Mouse (Mus musculus) CD4-positive helper T cell, adult 2 months (primary cell): ENCODE data around the gene Setx.
A peak's percentile ranks its signal among the peaks of the same experiment; 100 is the strongest.
"Not testable (repeated sequence)": the region's sequence is repeated elsewhere in the genome, so short reads cannot be mapped to it uniquely, and the experiment has no call there.

Experiments
- DNase-seq: peaks from one replicate; pipeline ENCODE4 v3.0.0-alpha.2; 2012; ENCODE audit warnings: low read depth, missing footprints, low spot score

Setx gene

DNA sequence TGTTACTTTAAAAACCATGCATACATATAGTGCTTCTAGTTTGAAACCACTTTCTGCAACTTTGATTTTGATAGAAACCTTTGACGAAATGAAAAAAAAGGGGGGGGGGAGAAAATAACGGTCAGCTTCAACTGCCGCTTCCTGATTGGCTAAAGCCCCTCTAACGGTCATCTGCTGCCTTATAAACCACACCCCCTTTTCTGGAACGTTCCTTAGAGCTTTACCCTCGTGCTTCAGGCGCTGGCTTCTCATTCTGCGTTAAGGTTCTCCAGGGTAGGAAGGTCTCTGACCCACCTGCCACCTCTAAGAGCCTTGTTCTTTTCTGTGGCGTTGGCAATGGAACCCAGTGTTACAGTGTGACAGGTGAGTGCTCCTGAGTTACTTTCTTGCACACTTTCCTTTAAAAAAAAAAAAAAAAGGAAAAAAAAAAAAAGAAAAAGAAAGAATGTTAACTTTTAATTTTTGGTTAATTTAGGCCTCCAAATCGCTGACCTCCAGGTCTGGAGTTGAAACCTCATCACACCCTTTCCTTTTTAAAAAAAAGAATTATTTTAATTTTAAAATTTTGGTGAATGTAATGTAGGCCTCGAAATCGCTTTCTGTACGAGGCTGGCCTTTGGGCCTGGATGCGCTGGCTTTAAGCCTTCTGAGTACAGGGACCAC is at the start of gene Setx:
Setx (plus strand) TSS at position 275 of the 663 bp plus-strand sequence.
- DNase-seq: no peak

DNA sequence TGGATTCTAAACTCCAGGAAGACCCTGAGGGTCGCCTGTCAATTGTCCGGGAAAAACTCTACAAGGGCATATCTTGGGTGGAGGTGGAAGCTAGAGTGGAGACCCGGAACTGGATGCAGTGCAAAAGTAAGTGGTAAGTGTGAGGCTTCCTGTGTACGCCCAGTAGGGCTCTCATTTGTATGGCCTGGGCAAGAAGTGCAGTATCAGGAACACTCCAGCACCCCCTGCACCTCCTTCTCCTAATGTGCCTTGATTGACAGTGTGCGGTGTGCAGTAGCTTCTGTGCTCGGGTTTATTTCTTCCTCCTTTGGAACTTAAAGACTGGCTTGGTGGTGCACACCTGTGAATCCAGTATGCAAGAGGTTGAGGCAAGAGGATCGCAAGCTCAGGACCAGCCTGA is 49.3 kb upstream of the Setx start:
- no peak for DNase-seq

DNA sequence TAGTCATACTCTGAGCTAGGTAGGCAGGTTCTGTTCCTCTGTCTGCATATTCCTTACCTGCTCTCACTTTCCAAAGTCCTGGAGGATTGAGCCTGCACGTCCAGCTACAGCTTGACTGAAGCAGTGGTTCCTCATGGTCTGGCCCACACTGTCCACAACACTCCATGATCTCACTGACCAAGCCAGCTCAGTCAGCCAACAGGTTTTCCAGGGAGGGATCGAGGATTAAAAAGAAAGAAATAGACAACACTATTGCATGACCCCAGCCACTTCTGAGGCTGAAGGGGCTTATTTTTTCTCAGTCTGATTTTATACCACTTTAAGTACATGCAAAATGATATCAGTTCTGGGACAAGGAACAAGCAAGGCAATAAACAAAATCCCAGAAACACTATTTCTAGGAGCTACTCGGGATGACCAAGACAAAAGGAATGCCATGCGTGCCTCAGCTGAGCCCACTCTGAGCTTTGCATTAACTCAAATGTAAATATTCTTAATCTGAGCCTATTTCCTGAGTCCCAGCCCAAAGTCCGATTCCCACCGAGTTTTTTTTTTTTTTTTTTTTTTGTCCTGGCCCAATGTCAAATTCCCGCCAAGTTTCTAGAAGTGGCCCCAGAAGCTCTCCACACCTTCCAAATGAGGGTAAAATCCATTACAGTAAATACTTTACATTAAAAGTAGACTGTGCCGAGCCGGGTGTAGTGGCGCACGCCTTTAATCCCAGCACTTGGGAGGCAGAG is 48.5 kb upstream of the Setx start:
- no peak for DNase-seq

DNA sequence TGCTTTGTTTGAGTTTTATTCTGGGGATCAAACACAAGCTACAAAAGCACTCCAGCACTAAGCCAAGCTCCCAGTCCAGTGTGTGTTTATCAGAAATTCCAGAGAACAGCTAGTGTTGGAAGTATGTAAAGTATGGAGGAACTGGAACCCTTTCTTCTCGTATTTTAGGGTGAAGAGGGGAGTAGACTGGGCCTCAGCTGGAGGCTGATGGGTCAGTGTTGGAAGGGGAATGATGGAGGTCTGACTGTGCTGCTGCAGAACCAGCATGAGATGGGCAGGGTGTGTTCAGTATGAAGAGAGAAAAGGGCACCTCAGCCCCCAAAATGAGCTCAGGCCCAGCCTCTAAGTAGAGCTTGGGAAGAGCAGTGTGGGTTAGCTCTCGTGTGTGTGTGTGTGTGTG is 47.8 kb upstream of the Setx start:
- no peak for DNase-seq

DNA sequence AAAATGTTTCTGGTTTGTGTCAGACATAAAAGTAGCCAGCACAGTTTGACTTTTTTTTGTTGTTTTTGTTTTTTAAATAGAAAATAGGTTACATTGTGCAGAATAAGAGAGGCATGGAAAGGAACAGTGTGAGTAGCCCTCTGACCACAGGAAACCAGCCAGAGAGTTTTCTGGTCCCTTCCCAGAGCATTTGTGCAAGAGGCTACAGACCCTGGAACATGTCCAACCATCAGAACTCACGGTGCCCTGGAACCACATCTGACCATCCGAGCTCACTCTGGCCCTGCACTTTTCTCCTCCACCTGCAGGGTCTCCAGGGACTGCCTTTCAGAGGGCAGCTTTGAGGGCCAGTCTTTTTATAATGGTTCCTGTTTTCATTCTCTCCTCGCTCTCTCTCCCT is 42.0 kb upstream of the Setx start:
- no peak for DNase-seq

DNA sequence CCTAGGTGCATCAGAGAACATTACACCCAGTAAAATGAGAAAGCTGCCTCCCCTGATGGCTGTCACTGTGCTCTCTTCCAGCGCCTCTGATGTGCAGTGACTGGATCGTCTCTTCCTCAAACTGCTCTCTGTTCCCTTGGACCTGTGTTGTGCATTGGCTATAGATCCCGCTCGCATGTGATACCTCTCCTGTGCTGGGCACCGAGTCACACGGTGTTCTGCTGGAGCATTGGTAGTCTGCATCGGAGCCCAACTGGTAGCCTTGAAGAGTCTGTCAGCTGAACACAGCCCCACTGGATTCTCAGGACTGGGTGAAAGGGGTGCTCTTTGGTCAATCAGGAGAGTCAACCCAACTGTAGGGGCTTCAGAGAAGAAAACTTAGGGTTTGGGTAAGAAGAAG is 38.0 kb upstream of the Setx start:
- no peak for DNase-seq

DNA sequence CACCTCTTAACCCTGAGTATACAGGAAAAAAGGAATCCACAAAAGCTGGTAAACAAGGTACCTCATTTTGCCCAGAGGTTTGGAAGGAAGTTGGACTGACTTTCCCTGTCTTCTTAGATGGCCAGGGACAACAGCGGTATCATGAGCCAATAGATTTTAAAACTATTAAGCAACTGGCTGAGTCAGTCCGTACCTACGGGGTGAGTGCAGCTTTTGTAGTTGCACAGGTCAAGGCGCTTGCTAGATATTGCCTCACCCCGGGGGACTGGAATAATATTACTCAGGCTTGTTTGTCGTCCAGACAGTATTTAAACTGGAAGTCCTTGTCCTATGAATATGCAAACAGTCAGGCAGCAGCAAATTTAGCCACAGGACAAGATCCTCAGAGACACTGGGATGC is 34.7 kb upstream of the Setx start:
- DNase-seq: not testable (repeated sequence)

DNA sequence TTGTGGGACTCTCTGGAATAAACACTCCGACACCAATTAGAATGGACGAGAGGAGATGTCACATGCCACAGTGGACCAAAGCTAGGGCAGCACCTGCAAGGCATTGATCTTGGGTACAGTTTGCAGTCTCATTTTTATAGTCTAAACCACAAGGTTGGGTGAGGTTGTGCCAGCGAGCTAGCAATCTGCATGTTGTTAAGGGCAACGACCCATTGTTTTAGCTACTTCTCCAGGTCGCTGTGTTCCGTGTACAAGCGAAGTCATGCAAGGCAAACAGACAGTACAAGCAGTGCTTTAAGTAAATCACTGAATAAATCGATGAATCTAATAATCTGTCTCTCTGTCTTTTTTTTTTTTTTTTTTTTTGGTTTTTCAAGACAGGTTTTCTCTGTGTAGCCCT is 28.3 kb upstream of the Setx start:
- DNase-seq: peak; percentile 79

DNA sequence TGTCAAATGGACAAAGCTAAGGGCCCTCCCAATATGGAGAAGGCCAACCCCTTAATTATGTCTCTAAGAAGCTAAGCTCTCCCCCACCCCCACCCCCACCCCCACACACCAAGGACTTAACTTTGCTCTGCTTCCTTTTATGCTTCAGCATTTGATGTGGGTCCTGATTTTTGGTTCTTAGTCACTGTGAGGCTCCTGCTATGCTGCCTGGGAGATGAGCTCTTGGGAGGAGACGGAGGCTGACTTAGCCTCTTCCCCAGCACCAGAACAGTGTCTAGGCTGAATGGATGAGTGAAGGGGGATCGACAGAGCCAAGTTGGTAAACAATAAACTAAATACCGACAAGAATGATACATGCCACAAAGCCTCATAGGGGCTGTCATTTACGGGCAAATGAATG is 27.2 kb upstream of the Setx start:
- DNase-seq: peak; percentile 73

DNA sequence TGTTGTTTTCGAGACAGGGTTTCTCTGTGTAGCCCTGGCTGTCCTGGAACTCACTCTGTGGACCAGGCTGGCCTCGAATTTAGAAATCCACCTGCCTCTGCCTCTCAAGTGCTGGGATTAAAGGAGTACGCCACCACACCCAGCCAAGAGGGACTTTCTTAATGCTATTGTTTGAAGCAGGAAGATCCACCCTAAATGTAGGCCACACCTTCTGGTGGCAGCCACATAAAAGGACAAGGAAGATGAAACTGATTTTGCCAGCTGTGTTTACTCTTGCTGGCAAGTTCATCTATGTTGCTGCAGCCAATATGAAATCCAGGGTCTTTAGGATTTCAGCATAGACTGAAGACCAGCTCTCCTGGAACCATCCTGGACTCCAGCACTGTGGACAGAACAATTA is 26.5 kb upstream of the Setx start:
- peak; percentile 87 for DNase-seq

DNA sequence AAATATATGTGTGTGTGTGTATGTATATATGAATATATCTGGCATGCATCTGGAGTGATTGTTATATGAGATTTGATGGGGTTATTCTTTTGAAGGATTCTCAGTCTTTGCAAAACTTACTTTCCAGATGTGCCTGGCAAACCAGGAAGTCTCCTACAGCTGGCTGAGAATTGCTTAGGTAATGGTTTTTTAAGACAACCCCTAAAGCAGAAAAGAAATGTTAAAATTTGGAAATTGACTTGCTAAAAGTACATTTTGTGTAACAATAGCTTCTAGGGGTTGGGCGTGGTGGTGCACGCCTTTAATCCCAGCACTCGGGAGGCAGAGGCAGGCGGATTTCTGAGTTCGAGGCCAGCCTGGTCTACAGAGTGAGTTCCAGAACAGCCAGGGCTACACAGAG is 26.0 kb upstream of the Setx start:
- DNase-seq: not testable (repeated sequence)

DNA sequence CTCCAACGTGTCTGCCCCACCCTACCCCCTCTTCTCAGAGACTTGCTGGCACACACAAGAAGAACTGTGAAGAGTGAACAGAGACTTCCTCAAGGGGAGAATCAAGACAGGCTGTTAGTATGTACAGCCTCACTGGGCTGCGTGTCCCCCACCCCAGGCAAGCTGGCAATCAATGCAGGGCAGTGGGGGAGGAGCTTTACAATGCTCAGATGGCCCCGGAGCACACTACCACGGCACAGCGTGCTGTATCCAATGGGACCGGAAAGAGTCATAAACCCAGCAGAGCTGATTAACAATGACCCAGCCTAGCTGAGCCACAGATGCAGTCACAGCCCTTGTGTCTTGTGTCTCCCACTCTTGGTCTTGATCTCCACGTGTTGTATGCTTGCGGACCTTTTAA is 25.2 kb upstream of the Setx start:
- no peak for DNase-seq

DNA sequence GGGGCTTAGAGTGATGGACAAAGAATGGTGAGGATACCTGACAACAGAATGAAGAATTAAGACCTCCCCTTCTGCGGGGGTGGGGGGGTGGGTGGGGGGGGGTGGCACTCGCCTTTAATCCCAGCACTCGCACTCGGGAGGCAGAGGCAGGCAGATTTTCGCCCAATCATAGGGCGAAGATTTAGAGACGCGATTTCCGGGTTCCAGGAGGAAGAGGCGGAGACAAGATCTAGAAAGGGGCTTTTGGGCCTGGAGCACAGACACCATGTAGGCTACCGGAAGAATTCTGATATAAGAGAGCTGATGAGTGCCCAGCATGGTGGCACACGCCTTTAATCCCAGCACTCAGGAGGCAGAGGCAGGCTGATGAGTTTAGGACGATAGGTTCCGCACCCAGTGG is 24.3 kb upstream of the Setx start:
- no peak for DNase-seq

DNA sequence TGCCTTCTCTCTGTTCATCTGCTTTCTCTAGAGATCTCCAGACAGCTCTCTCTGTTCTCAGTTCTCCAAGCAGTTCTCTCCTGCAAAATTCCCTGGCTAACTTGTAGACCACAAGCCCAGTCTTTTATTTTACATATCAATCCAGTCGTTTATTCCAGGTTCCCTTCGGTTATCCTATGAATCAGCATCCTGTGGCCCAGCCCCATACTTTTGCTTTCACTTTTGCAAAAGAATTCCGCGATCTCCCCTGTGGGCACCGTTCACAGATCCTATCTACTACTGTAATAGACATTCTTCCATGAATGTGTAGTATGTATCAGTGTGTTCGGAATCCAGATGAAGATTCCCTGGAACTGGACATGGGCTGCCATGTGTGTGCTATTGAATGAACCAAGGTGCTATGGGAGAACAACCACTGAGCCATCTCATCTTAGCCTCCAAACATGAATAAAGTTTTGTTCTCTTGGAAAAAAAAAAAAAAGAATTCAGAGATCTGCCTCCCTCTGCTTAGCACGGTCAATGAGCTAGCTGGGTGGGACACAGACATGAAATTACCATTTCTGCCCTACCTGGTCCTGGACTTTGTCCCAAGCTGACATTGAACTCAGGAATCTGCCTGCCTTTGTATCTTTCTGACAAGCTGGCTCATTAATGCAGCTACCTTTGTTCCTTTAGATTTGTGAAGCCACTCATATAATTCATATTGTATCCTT is 23.0 kb upstream of the Setx start:
- DNase-seq: peak; percentile 48

DNA sequence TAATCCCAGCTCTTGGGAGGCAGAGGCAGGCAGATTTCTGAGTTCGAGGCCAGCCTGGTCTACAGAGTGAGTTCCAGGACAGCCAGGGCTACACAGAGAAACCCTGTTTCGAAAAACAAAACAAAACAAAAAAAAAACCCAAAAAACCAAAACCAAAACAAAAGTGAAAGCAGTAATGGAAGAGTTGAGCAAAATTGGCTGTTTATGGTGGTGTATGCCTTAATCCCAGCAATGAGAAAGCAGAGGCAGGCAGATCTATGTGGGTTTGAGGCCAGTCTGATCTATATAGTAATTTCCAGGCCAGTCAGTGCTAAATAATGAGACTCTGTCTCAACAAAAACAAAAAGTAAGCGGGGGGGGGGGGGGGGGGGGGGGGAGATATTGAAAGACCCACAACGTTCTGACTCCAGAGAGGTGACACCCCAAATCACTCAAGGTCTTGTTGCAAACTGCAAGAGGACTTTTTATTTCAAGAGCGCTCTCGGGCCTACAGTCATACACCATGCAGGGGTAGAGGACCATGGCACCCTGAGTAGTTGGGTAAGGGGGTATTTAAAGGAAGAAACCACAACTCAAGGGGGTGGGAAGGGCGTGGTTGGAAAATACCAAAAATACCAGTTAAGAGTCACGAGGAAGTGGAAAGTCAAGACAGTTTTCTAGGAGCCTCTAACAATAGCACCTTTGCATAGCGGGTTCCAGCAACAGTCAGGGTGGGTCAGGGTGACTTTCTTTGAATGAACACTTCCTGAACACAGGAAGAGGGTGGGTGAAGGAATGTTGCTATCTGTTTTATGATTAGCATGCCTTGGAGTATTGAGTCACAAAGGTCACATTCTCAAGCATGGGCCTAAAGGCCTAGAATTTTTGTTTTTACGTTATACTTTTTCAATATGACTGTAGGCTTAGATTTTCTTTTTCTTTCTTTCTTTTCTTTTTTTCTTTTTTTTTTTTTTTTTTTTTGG is 21.3 kb upstream of the Setx start:
- peak; percentile 63 for DNase-seq

DNA sequence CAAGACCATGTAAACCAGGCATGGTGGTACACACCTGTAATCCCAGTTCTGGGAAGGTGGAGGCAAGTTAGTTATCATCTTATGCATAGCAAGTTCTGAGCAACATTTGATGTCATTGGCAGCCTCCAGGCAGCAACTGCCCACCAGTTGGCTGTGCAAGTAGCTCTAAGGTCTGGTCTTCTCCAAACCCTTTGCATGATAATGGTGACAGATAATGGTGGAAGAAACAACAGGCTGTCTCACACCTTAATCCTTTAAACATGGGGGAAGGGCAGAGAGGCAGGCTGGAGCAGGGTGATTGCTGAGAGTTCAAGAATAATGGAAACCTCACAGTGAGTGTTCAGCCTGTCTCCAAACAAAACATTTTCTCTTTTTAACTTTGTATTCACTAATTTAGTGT is 3.0 kb upstream of the Setx start:
- DNase-seq: no peak

DNA sequence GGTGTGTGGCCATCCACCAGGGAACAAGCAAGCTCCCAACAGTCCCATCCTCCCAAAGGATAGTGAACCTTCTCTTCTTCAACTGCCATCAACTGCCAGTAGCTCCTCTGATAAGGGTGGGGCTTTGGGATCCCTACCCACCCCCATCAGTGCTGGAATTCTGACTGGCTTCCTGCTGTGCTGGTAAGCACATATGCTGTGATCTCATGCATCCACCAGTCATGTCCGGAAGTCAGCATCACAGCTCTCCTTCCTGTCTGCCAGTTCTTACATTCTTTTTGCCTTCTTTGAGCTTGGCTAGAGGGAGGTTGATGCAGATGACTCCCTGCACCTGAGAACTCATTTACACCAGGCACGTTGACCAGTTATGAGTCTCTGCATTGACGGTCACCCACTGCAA is 1.5 kb upstream of the Setx start:
- peak; percentile 65 for DNase-seq

DNA sequence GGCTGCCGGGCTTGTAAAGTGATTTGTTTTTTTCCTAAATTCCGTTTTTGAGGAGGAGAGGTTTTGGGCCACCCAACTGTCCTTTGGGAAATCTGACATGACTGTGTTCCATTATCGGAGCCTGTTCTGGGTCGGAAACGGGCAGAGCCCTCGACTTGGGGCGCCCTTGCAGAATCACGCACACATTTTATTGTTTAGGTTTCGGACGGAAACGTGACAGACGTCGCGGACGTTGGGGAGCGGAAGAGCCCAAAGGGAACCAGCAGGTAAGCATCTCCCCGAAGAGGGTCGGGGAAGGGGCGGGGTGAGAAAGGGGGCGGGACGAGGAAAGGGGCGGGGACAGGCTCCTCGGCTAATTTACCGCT is 572 bp downstream of the Setx start:
- no peak for DNase-seq

DNA sequence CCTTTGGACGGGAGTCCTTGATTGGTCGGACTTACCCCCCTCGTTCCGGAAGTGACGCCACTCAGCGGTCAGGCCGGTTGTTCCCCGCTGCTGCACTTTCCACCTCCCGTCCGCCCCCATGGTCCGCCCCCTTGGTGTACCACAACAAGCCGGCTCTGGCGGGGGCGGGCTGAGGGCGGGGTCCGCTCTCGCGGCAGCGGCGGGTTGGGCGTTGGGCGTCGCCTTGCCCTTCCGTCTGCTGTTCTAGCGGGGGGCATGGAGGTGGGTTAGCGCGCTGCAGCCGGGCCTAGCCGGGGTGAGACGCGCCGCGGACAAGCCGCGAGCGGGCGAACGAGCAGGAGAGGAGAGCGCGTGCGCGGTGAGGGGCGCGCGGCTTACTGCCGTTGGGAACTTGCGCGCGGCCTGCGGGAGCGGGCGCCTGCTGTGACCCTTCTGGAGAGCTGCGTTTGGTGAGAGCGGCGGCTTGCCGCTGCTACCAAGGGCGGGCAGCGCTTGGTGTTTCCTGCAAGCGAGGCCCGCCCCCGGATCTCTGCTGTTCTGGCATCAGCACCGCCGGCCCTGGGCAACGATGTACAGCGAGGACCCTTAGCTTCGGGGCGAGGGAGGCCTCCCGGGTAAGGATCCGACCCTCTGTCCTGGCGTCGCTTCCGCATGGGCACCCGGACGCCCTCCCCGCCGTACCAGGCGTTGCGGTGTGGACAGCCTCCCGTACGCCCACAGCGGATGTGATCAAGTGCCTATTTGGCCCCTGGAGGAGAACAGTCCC is 1.1 kb downstream of the Setx start:
- peak; percentile 99 for DNase-seq

DNA sequence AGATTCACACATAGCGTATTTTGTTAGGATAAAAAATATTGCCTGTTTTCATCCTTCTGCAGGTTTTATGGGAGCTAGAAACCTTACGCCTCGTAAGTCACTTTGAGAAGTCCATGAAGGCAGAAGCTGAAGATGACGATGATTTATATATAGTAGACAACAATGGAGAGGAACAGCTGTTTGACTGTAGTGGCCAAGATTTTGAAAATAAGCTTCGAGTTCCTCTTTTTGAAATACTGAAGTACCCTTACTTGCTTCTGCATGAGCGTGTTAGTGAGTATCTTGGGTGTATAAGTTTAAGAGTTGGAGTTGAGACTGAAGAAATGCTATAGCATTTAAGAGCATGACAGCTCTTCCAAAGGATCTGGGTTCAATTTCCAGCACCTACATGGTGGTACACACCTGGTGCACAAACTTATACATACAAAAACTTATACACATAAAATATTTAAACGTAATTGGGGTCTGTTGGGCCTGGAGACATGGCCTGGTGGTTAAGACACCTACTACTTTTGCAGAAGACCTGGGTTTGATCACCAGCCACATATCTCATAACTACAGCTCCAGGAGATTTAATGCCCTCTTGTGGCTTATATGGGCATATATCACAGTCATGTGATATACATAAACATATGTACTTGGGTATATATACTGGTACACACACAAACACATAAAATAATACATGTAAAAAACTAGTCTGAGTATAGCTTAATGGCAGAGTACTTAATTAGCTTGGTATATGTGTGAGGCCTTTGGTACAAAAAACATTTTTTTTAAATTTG is 6.3 kb downstream of the Setx start:
- DNase-seq: peak; percentile 32
